Mouse (Mus musculus) CH12F3 (cell line): ENCODE measurements around the gene Themis3.
"Not testable (repeated sequence)": the region's sequence is repeated elsewhere in the genome, so short reads cannot be mapped to it uniquely, and the experiment has no call there.

Experiments
- in situ Hi-C: fragments of 300-500 bp; cut with MboI; formaldehyde crosslinking; loops from 2 replicates; pipeline ENCODE4 v1.14.3; 2020; ENCODE audit warnings: low sequenced_read_pairs

Themis3 gene

DNA sequence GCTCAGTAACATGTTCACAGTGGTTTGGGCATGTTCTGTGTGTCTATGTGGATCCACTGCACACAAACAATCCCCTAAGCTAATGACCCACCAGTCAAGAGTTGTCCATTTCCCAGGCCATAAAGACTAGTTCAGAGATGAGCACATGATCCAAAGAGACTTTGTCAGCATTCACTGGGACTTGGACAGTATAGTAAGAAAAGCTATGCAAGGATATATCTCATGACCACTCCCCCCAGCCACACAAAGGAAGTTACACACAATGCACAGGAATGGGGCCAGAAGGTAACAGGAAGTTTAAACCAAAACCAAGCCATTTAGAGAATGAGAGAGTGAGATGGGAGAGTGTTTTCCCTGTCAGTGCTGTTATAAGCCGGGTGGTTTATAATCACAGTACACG is 33.0 kb downstream of the Themis3 start:
- in situ Hi-C loops = no loop called here

DNA sequence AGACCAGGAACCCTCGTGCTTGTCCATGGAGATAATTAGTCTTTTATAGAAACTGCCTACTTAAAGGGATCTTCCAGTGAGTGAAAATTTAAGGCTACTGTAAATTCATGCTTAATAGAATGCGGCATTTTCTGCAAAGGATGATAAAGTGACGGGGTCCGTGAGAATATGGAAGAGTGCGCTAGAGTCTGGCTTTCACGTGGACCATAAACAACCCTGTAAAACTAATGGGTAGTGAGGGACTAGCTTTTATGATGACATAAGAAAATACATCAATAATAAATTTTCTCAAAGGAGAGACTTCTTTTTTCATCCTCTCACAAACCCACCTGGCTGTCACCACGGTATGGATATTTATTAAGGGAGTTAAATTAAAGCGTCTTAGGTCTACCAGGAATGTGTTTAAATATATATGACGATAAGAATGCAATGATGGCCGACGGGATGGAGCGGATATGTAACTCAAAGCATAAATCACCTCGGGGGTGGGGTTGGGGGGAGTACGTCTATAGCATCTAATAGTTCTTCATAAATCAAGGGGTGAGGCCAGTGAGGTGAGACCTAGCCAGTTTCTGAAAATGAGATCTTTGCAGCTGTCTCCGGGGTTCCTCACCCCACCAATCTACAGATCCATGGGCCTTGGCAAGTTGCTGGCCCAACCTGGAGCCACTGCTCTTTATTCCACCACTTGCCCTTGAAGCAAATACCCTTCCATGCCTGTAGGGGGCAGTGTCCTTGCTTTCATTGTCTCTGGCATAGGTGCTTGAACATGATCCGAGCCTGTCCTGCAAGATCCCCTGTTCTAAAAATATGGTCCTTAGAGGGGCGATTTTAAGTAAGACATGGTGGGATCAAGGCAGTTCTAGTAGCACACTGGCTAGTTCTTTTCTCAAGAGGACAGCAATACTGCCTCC is 35.8 kb downstream of the Themis3 start:
- in situ Hi-C loops = no loop called here

DNA sequence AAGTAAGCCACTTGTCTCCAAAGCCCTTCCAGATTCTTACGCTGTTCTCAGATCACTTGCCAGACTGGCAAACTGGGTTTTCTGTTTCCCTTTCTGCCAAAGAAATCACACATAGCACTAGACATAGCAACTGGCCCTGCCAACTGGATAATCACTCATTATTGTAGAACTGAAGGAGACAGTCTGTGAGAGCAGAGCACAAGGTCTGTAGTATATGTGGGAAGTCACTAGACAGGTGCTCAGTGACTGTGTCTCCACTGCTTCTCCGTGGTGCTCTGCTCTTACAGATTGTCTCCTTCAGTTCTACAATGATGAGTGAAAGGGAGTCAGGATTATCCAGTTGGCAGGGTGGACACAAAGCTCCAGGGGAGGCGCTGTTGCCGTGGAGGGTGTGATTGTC is 41.7 kb downstream of the Themis3 start:
- in situ Hi-C loops = no loop called here

DNA sequence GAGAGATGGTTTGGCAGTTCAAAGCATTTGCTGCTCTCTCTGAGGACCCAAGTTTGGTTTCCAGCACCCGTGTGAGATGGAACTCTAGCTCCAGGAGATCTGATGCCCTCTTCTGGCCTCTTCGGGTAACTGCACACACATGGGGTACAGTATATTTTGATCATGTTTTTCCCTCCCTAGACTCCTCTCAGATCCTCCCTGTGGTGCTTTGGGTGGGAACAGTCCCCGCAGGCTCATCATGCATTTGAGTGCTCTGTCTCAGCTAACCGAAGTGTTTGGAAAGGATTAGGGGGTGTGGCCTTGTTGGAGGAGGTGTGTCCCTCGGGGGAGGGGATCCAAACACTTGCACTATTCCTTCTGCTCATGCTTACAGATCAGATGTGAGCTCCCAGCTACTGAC is 43.9 kb downstream of the Themis3 start:
- in situ Hi-C loops = no loop called here

DNA sequence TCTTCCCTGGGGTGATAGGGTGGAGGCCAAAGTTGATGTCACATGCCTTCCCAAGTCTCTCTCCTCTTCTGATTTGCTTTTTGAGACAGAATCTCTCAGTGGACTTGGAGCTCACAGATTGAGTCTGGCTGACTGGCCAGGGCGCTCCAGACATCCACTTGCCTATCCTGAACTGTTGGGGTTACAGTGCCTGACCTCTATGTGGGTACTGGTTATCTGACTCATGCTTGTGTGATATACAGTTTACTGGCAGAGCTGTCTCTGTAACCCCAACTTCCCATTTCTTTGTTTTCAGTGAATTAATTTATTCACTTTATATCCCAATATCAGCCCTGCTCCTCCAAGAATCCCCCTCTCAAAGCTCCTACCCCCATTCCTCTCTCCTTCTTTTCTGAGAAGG is 62.1 kb downstream of the Themis3 start:
- in situ Hi-C loops = no loop called here

DNA sequence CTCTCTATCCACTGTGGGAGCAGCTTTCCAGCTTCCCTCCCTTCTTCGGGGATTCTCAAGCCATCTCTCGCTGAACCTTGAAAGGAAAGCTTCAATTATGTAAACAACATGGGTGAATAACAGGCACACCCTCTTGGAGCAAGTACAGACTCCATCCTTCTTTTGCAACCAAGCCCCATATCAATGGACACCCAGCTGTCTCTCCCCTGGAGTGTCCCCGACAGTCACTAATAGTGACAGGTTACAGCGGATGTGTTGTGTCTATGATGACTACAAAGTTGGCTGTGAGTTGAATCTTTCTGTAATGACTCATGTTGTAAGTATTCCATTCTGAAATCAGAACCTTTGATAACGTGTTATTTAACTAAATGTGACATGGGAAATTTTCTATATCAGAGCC is 71.0 kb downstream of the Themis3 start:
- in situ Hi-C loops = no loop called here

DNA sequence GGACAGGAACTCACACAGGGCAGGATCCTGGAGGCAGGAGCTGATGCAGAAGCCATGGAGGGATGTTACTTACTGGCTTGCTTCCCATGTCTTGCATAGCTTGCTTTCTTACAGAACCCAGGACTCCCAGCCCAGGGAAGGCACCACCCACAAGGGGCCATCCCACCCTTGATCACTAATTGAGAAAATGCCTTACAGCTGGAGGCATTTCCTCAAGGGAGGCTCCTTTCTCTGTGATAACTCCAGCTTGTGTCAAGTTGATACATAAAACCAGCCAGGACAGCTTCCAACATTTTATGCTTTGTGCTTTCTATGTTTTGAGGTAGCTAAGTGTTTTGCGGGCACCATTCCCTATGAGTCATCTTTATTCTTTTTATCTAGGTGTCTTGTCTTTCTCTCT is 71.8 kb downstream of the Themis3 start:
- in situ Hi-C loops = not testable (repeated sequence)

DNA sequence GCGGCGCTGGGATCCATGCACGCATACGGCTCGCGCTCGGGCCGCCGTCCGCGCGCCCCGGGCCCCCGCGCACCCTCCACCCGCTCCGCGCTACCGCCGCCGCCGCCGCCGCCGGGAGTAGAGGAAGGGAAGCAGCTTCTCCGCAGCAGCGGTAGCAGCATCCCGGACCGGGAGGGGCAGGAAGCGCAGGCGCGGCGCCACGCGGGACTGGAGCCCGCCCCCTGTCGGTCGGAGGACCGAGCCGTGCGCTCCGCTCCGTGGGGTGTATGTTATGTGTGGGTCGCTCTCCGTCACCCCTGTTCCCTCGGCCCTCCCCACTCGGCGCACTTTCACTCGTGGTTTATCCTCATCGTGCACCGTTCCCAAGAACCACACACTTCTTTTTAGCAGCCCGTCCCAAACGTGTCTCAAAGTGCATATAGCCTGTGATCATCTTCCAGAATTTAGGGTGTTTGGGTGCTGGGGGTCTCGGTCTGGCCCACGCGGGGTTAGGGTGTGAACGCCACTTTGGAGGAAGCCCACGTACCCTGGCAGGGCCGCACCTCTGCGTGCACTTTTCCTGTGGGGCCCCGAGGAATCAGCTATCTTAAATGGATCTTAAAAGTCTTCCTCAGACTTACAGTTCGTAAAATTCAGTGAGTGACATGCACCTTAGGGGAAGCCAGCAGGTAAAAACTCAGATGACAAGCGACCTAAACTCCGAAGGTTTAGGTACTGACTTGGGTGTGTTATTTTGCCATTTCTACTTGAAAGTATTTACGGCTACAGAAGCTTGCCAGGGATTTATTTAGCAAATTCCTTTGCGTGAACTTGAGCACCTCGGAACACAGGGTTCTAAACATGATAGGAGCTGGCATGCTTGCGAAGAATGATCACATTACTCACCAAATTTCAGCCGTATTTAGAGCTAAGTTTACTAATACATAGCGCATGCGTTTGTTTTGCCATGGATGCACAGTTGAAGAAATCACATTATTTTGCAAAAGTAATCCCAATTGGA is 74.6 kb downstream of the Themis3 start, which contains the start of gene Rab12:
Rab12 (minus strand) TSS at position 176 of the 1,000 bp plus-strand sequence.
- in situ Hi-C loops = no loop called here

DNA sequence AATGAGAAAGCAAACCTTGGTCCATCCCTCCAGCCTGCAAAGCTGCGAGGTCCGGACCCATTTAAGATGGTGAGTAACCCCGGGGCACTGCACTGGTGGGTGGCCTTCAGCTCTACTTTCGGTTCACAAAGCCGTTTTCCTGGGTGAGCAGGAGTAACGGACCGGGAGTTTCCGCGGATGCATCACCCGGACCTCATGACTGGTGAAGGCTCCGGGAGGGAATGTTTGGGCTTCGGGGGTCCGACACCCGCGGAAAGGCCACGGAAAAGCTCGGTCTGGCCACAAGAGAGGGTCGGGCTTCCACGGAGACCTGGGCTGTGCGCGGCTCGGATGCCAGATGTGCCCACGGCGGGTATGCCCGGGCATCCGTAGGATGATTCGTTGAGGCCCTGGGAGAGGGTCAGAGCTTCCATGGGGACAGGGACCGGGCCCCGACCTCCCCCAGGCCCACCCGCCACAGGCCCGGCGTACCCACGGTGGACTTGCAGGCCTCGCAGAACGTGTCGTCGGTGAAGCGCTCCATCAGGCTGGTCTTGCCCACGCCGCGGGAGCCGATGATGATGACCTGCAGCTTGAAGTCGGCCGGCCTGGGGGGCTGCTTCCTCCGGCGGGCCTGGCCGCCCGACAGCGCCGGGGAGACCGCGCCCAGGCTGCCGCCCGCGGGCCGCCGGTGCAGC is 75.4 kb downstream of the Themis3 start:
- in situ Hi-C loops = no loop called here

DNA sequence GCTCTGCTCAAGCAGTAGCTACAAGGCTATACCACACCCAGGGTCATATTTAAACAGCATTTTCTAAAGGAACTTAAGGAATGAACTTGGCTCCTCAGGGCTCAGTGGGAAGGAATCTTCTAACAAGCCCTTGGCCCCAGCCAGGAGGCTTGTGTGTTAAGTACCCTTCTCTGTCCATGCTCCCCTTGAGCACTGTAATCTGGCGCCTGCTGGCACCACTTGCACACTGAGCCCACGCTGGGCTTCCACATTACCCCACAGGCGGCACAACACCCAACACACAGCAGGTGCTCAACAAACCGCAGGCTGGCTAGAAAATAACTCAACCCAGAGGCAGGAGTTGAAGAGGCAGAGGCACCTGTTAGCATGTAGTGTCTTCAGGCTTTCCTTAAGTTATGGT is 77.5 kb downstream of the Themis3 start:
- in situ Hi-C loops = no loop called here

DNA sequence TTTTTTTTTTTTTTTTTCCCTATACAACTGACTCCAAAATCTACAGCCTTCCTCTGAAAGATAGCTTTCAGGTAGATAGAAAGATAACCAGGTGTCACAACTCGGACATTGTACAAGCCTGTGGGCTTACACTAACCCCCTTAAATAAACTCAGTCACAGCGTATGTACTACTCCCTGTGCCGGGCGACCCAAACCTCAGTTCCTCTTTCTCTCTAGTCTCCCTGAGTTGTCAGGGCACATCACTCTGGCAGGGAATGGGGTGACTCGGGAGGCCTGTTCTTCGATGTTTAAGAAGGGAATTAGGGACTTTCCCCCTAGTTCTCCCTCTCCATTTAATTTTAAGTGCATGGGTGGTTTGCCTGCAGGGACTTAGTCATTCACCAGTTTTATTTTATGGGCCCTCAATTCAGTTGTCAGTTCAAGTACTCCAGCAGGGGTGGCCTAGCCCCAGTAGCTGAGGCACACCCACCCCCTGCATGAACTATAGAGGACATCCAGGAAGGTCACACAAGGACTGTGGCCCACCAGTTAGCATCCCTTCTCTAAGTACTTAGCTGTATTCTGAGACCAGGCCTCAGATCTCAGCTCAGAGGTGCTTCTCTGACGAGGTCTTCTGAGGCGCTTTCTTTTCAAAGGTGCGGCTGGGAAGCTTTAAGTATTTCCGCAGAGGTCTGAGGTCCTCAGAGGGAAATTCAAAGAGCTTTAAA is 80.0 kb downstream of the Themis3 start:
- in situ Hi-C loops = no loop called here

DNA sequence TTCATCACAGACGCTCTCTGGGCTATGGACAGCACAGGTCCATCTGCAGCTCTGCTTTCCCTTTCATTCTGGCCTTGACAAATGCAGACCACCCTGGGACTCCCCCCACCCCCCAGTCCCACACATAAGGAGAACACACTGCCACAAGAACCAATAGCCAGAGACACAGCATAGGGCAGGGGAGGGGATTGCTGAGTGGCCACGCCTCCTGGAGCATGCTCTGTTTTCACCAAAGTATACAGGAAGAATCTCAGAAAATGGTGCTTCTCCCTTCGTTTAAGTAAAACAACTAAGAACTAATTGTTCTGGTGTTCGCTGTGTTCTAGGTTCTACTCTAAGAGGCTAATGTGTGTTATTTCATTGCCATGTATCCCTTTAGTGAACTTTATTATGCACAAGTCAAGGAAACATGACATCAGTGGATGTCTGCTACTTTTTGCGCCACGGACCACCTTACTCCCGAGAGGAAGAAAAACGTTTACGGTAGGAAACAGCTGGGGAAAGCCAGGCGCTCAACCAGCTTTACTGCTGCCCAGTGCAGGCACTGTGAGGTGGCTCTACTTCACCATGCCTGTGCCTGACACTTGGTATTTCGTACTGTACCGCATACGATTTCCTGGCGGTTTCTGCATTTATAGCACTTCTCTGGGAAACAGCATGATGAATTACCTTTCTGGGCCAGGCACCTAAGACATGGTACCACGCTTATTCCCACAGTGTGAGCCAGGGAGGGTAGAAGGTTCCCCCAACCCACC is 82.0 kb downstream of the Themis3 start:
- in situ Hi-C loops = no loop called here

DNA sequence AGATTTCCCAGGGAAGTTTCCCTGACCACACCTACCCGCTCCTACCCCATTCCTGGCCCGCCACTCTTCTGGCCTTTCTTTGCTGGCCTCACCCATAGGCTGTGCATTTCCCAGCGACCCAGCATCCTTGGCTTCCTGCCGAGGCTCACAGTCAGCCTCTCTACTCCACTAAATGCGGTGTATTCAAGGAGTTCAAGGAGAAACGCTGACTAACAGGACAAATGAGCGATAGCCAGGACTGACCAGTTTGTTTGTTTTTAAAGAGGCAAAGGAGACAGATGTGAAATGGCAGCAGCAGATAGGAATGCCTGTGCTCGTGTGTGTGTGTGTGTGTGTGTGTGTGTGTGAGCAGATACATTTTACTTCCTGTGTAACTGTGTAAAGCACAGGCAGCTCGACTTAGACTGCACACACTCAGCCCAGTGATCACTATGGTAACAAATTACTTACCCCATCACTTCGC is 84.2 kb downstream of the Themis3 start:
- in situ Hi-C loops = no loop called here

DNA sequence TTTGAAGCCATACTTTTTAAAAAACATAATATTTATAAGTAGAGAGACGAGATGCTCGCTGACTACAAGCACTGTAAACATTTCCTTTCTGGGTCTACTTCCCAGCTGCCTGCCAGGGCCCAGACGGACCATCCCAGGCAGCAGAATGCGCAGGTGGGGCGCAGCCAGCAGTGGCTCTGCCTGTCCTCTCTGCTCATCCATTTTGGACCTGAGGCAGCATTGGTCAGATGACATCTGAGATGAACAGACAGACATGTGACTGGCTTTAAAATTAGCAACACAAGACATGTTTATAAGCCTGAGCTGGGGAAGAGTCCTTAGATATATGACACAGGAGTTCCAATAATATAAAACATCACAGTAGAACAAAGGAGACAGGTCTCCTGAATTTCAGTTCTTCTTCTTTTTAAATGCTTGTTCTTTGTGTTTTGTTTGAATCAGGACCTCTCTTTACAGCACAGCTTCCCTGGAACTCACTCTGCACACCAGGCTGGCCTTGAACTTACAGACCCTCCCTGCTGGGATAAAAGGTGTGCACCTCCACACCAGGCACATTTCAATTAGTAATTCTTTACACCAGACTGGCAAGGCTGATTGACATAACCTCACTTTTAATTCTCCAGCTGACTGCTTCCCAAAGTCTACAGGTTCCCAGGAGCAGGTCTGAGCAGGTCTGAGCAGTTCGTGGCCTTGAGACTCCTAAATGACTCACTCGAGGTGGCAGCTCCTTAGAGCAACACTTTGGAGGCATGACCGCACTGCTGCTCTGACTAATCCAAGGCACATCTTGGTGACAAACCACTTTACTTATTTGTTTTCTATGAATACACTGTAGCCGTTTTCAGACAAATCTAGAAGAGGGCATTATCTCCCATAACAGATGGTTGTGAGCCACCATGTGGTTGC is 87.1 kb downstream of the Themis3 start:
- in situ Hi-C loops = no loop called here

DNA sequence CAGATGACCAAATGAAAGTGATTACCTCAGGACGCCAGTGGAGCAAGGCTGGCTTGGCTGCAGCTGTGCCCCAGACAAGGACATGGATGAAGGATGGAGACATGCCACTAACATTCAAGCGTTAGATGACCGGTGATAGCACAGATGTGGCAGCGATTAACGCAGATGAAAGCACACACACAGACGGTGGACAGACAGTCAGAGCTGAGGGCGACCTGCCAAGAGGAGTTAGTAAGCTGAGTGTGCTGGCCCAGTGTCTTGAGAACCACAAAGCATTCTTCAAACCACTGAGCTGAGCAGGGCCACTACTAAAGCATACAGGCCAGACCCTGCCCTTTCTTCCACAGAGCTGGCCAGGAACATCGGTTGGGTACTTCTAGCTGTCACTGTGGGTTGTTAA is 89.5 kb downstream of the Themis3 start:
- in situ Hi-C loops = no loop called here
